In the genomic region with DNA sequence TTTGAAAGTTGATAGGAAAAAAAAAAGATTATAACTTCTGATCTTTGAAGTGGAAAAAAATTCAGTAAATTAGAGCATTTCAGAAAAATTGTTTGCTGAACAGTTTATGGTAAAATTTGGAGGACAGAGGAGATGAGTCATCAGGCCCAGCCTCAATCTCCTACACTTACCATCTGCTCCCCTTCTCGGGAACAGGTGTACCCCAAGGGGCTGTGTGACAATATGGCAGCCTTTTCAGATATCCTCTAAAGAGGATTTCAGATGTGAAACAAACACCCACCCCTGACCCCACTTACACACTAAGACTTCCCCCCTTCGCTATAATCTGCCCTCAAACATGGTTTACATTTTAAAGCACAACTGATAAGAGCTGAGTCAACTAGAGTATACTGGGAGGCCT, we compare ENCODE assay signal across 22 mouse cellular contexts.
DNase-seq lines count a peak whose midpoint lies in the region; ATAC-seq and TF ChIP-seq lines count a peak whose summit lies in the region.
"Had no signal": no experiment of that assay in that cellular context is flagged by ENCODE, and none has a peak within 500 bp of the region (broad histone marks: within the 10 kb centered on the region; RNA-seq: fewer than 3 reads in every experiment).

No protein-coding gene starts in this region.

- H3K4me2 ChIP-seq in heart, embryonic 11.5 days: no peak overlapping the region
- H3K4me2 ChIP-seq in heart, embryonic 12.5 days: no peak overlapping the region
- H3K4me2 ChIP-seq: hindbrain, embryonic 14.5 days; midbrain, embryonic 15.5 days had no signal

- H3K36me3 ChIP-seq in heart, embryonic 11.5 days (ENCODE audit: control insufficient read depth, insufficient read depth, low read length): no peaks in the 10 kb centered on the region
- H3K36me3 ChIP-seq in heart, embryonic 12.5 days: no peaks in the 10 kb centered on the region
- H3K36me3 ChIP-seq: midbrain, embryonic 15.5 days had no signal

- 65% methylated on average over 2 of the region's 2 CpGs for WGBS in cerebellum, adult 2 months
- WGBS in heart, embryonic 11.5 days (ENCODE audit: insufficient replicate concordance): 48% methylated on average over 2 of the region's 2 CpGs
- 41% methylated on average over 2 of the region's 2 CpGs for WGBS in heart, embryonic 12.5 days

- H3K27me3 ChIP-seq in cerebellum, adult 2 months (ENCODE audit: control insufficient read depth, insufficient read depth, low read length): no peaks in the 10 kb centered on the region
- H3K27me3 ChIP-seq in heart, embryonic 11.5 days (ENCODE audit: control insufficient read depth, insufficient read depth, low read length): no peaks in the 10 kb centered on the region
- no peaks in the 10 kb centered on the region for H3K27me3 ChIP-seq in heart, embryonic 12.5 days (replicated peaks)
- H3K27me3 ChIP-seq: CH12.LX; megakaryocyte, embryonic 14.5 days; midbrain, embryonic 15.5 days had no signal

- H3K27ac ChIP-seq in cerebellum, adult 2 months (ENCODE audit: insufficient read depth, low read length): no peak overlapping the region
- no peak overlapping the region for H3K27ac ChIP-seq in heart, embryonic 11.5 days (ENCODE audit: low read depth, low read length)
- no peak overlapping the region for H3K27ac ChIP-seq in heart, embryonic 12.5 days (ENCODE audit: poor library complexity, severe bottlenecking)
- H3K27ac ChIP-seq: hindbrain, embryonic 14.5 days; midbrain, embryonic 15.5 days; stomach, postnatal 0 days had no signal

- H3K4me1 ChIP-seq in cerebellum, adult 2 months (ENCODE audit: control insufficient read depth, insufficient read depth, low read length): peaks cover 4% of the 10 kb centered on the region
- H3K4me1 ChIP-seq in heart, embryonic 11.5 days (ENCODE audit: control insufficient read depth, insufficient read depth, low read length): no peaks in the 10 kb centered on the region; the same call in 1 of the 2 replicates
- peaks cover 8% of the 10 kb centered on the region for H3K4me1 ChIP-seq in heart, embryonic 12.5 days (replicated peaks)
- H3K4me1 ChIP-seq: megakaryocyte, embryonic 14.5 days; midbrain, embryonic 15.5 days had no signal

- no peaks in the 10 kb centered on the region for H3K9me3 ChIP-seq in heart, embryonic 11.5 days (replicated peaks; ENCODE audit: control insufficient read depth, low read length)
- no peaks in the 10 kb centered on the region for H3K9me3 ChIP-seq in heart, embryonic 12.5 days (replicated peaks)
- H3K9me3 ChIP-seq: midbrain, embryonic 15.5 days had no signal

- ATAC-seq in cerebellum, adult (ENCODE audit: insufficient number of reproducible peaks, low FRiP score, low TSS enrichment): no peak
- 0 out of 2 replicates have a peak, but pooled peaks have one; percentile 14 for ATAC-seq in heart, embryonic 11.5 days (replicated peaks; ENCODE audit: insufficient number of reproducible peaks, low FRiP score, low TSS enrichment)
- ATAC-seq in heart, embryonic 12.5 days (ENCODE audit: insufficient number of reproducible peaks, low FRiP score): no peak
- ATAC-seq: forebrain, embryonic 14.5 days; intestine, postnatal 0 days; liver, postnatal 0 days; midbrain, embryonic 15.5 days had no signal

- TF ChIP-seq CTCF in cerebellum, adult 2 months (IDR thresholded peaks at IDR 0.05; ENCODE audit: borderline replicate concordance, insufficient read depth, low read depth, low read length): no peak

- TF ChIP-seq POLR2A in cerebellum, adult 2 months (IDR thresholded peaks at IDR 0.05; ENCODE audit: borderline replicate concordance, insufficient read depth, low read length): no peak

- DNase-seq in cerebellum, adult 2 months: peak; percentile 17 to 53
- DNase-seq in right cerebral cortex, postnatal 25 days: peak; percentile 57
- no peak for DNase-seq in right cerebral cortex, postnatal 14 days
- no peak for DNase-seq in kidney, postnatal 36 days
- DNase-seq: gastrocnemius, postnatal 25 days; heart, postnatal 14 days; liver; liver, postnatal 0 days; lung, postnatal 14 days; retina, postnatal 1 day; thymus, postnatal 14 days had no signal

- no peak overlapping the region for H3K9ac ChIP-seq in heart, embryonic 11.5 days (ENCODE audit: low read depth, low read length)
- H3K9ac ChIP-seq in heart, embryonic 12.5 days: no peak overlapping the region
- H3K9ac ChIP-seq: hindbrain, embryonic 14.5 days; liver, postnatal 0 days; midbrain, embryonic 15.5 days had no signal

- H3K4me3 ChIP-seq in cerebellum, adult 2 months (replicated peaks; ENCODE audit: insufficient read depth, low read depth, low read length): no peak overlapping the region
- H3K4me3 ChIP-seq in heart, embryonic 11.5 days (ENCODE audit: low read depth, low read length): no peak overlapping the region
- H3K4me3 ChIP-seq in heart, embryonic 12.5 days: no peak overlapping the region
- H3K4me3 ChIP-seq: erythroblast, embryonic 14.5 days; megakaryocyte, embryonic 14.5 days; midbrain, embryonic 15.5 days had no signal

Comparison
In these comparisons a context has a peak if more than half of its experiments do, and no peak if none do; other contexts are left out.
1. DNase-seq: peak in cerebellum, adult 2 months (2 of 2) and right cerebral cortex, postnatal 25 days (single experiment); none in right cerebral cortex, postnatal 14 days (single experiment) and kidney, postnatal 36 days (0 of 2).